Mouse (Mus musculus) activated CD4-positive, CD25-positive, alpha-beta regulatory T cell, adult 4 months (primary cell): ENCODE data around the gene 4930447C04Rik. TPM values are rescaled to one million over a fixed set of nuclear protein-coding genes. Genes with fewer than 3 reads are reported as not detected.

Source experiments
- ATAC-seq: one replicate; pipeline ENCODE4 v1.8.0; 2017
- polyA plus RNA-seq, 2 experiments: library from polyadenylated mRNA; unstranded; fragments of 100-300 nt; shearing (Covaris generic); gene quantifications; one replicate each; pipeline ENCODE4 v1.2.1; 2017

Gene 4930447C04Rik
- polyA plus RNA-seq, 2 experiments from 2014 or later = 0.40 TPM; not detected in 1

- no peak for ATAC-seq
Observed at GRCm38 (mm10) chr12:72835518-72836015, 105.0 kb downstream of the 4930447C04Rik start.

- no peak for ATAC-seq
Observed at GRCm38 (mm10) chr12:72834773-72835517, 105.6 kb downstream of the 4930447C04Rik start.

DNA sequence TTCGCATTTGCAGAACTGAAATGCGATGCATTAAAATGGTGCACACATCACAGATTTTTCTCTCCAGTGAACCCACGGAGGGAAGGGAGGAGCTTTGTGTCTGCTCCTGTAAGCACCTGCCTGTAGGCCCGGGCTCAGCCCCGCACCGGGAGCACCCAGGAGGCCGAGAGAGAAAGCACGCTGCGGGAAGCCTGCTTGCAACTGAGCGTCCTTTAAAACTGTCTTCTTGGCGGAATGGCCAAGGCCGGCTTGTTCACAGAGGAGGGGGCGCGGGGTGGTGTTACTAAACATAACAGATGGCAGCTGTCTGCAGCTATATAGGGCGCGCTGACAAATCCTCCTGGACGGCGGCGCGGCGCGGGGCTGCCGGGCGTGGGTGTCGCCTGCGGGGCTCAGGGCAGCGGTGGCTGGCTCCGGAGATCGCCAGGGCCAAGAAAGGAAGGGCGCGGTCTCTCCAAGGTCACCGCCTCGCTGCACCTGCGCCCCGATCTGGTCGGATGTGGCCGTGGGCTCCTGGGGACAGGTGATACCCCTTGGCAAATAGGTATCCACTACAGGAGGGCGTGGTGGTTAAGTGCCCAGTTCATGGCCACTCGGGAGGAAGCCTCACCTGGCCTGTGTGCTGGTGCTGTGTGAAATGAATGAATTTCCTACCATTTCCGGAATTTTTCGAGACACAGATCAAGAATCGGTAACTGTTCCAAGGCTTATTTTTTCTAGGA is 108.7 kb downstream of the 4930447C04Rik start:
- ATAC-seq = no peak

Other genes starting within 250 kb of the 4930447C04Rik start
- 10 to 100 TPM; 18.6 to 31.9 TPM for gene Ppm1a, start 183.3 kb downstream of the 4930447C04Rik start, polyA plus RNA-seq
- under 1 TPM in 1 of 2 experiments, not detected in 1; 0.13 TPM for gene Six6, start 882 bp downstream of the 4930447C04Rik start, polyA plus RNA-seq
- not detected for gene Six1, start 113.1 kb upstream of the 4930447C04Rik start, polyA plus RNA-seq
- gene Six4, start 172.7 kb upstream of the 4930447C04Rik start, polyA plus RNA-seq = under 1 TPM in 1 of 2 experiments, not detected in 1; 0.34 TPM
- gene Mnat1, start 182.9 kb upstream of the 4930447C04Rik start, polyA plus RNA-seq = 10 to 100 TPM; 30.1 to 33.1 TPM